Mouse (Mus musculus): ENCODE results near the gene 1700123O20Rik.

Gene 1700123O20Rik

DNA sequence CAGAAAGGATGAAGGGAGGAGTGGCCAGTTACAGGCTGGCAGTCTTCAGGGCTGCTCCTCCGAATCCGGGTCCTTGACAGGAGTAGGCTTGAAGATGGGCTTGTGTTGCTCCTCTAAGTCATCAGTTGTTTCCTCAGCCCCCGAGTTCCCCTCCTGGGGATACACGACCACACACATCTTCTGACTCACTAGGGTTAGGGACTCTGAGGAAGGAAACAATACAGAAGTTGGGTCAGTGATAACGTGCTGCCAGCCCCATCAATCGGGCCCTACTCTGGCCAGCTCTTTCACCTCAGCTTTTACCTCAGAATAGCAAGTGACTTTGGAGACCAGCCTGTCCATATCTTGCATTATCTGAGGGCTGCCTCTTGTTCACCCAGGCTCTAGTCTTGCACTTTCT lies 38.0 kb downstream of the 1700123O20Rik start:
- DNase-seq (ENCODE audit: low spot score in 2 of 2) = no peak

DNA sequence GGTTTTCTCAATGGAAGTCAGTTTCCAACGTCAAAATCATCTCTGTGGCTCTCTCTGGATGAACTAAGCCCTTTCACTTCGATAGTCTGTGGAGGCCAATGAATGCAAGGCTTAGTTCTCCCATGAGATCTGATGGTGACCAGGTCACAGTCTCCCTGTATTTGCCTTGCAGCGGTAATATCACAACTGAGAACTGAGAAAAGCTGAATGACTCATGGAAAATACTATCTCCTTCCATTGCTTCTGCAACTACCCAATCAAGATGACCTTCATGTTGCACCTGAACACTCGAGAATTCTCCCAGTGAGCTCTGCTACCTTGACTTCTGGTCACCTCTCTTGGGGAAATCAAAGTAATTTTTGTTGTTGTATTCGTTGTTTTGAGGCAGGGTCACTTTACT lies 41.5 kb downstream of the 1700123O20Rik start:
- no peak for DNase-seq (ENCODE audit: low spot score in 2 of 2)

DNA sequence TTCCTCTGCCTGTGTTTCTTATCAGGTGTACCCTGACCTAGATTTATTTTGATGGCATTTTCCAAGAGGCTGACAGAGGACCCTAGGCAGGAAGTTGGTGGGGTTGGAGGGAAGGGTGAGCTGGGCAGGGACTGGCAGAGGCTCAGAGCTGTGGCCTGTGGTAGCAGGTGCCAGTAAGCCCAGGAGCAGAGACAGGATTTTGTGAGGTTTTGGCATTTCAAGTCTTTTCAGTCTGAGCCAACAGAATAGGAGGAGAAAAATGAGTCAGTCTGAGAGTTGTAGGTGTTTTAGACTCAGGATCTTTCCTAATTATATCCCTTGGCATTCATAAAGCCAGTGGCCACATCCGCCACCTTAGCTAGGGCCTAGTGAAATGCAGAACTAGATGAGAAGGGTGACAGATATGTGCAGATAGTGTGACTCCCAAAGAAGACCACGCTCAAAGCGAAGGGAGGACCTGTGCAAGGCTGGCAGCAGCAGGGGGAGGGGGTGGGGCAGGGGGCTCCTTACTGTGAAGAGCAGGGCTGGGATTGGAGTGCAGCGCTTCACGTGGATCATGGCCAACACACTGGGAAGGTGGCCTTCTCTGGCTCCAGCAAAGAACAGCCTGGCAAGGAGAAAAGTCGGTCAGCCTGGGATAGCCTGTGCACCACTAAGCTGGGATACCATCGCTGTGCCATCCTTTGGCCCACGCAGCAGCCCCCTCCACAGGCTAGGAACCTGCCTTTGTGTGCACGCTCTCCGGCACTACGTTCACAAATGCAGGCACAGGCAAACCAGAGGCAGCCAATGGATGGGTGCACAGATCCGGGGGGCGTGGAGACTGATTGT lies 43.0 kb downstream of the 1700123O20Rik start:
- DNase-seq (ENCODE audit: low spot score in 2 of 2) = no peak

DNA sequence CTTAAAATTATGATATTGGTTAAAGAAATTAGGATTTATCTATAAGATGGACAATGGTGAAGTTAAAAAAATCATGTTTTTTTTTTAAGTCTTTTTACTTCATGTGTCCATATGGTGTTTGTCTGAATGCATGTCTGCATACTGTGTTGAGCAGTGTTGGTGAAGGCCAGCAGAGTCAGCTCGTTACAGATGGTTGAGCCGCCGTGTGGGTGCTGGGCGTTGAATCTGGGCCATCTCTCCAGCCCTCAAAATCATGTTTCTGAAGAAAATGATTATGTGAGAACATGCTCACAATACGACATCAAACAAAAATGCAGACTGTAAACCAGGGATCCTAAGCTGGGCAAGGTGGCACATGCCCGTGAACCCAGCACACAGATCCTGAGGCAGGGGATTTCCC lies 44.3 kb downstream of the 1700123O20Rik start:
- DNase-seq (ENCODE audit: low spot score in 2 of 2) = no peak

DNA sequence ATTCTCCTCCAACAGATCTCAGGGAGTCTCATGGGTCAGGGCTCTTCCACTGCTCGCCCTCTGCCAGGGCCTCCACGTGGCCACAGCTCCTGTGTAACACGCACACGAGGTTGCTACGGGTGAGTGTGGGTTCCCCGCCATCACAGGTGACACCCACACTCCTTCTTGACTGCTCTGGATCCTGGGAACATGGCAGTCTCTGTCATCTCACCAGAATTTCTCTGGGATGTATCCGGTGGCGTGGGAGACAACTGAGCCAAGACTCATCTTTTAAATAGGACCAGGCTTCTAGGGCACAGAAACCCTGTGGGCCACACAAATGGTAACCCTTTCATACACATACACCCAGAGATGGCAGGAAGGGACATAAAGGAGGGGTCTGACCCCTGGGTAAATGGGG lies 46.2 kb downstream of the 1700123O20Rik start:
- no peak for DNase-seq (ENCODE audit: low spot score in 2 of 2)

DNA sequence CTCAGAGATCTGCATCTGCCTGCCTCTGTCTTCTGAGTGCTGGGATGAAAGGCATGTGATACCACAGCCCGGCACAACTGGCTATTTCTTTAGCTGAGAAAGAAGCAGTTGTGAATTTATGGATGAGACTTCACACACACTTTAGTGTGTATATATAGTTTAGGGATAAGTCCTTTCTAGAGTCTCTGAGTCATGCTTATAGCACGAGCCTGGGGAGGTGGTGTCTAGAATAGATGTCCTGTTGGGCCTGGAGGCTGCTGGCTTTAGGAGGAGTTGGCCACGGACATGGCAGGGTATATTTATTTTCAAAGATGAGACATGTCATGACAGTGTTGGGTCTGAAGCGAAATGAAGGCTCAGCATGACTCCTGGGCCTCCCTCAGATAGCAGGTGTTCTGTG lies 48.0 kb downstream of the 1700123O20Rik start:
- no peak for DNase-seq (ENCODE audit: low spot score in 2 of 2)

DNA sequence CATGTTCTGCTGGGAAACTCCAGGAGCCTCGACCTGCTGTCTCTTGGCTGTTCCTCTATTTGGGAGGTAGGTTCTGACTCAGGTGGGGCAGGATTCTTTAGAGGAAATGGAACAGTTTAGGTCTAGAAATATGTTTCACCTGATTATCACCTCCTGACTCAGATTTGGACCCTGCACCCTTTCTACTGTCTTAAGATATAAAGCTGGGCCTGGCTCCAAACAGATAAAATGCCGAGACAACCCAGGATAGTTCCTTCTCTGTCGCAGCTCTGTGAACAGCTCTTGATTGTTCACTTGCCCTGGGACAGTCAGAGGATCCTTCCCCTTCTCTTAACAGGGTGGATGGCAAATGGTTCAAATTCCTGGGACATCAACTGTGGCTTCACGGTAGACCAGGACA lies 49.2 kb downstream of the 1700123O20Rik start:
- no peak for DNase-seq (ENCODE audit: low spot score in 2 of 2)

DNA sequence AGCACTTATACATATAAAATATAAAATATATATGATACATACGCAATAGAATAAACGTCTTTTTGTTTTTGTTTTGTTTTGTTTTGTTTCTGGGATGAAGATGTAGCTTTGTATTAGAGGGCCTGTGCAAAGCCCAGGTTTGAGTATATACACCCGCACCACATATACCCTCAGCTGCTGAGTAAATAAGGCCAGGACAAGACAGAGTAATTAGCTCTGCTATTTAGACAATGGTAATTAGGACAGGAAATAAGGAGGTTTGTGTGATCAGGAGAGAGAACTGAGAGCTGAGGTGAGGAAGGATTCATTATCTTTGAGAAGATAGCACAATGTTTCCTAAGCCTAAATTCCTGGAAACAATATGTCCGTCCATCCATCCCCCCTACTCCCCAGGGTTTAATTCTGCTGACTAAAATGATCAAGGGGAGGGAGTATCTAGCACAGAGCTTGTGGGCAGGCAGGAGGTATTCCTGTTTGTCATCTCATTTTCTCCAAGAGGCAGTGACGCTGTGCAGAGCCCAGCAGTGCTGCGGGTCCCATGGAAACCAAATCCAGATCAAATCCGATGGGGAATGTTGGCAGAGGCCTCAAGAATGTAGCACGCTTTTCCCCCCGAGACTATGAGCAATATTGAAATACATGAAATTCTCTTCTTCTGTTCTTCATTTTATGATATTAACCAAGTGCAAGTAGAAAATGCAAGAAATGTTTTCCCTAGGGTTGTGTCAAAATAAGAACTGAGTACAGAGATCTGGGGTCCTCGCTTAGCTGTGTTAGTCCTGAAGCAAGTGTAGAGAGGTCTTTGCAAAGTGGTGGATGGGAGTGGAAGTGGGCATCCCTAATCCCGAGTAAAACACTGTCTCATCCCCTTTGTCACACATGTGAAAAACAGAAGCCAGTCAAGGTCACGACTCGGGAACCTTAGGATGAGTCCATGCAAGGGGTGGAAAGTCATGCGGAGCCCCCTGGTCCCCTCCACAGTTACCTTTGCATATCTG lies 50.8 kb downstream of the 1700123O20Rik start:
- no peak for DNase-seq (ENCODE audit: low spot score in 2 of 2)

DNA sequence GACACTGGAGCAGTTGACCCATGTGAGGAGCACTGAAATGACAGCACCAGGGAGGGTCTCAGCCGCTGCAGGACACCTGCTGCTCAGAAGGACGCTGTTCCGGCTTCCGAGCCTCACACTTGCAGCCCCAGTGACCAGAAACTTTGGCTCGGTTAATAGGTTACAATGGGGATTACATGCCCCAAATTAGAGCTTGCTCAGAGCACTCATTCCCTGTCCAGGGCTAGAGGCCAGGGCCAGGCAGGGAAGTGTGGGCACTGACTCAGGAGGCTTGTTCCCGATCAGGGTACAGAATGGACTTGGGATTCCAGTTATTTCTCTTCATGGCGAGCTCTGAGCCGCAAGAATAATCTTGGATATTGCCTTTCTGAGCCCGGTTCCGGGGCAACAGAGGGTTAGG lies 51.6 kb downstream of the 1700123O20Rik start:
- no peak for DNase-seq (ENCODE audit: low spot score in 2 of 2)

Measured in natural killer cell, adult 2 months (primary cell).